Mouse (Mus musculus) spleen, postnatal 4 days (tissue): ENCODE measurements around the gene Aqp12.

Experiments
- DNase-seq, 2 experiments: peaks; one replicate each; pipeline ENCODE4 v3.0.0; 2022; ENCODE audit warnings: low spot score in 2 of 2

Gene Aqp12

GRCm38 (mm10) chr1:93014460-93014859 is 8.3 kb downstream of the Aqp12 start:
- peak; percentile 64 to 89 for DNase-seq

GRCm38 (mm10) chr1:93015136-93015535 is 9.0 kb downstream of the Aqp12 start:
- no peak for DNase-seq

- DNase-seq = no peak
Observed at GRCm38 (mm10) chr1:93018716-93019115, 12.6 kb downstream of the Aqp12 start.

- DNase-seq = no peak
Observed at GRCm38 (mm10) chr1:93020602-93021001, 14.5 kb downstream of the Aqp12 start.

GRCm38 (mm10) chr1:93026600-93026999 is 20.5 kb downstream of the Aqp12 start:
- no peak for DNase-seq

- no peak for DNase-seq
Observed at GRCm38 (mm10) chr1:93029387-93029786, 23.3 kb downstream of the Aqp12 start.

- DNase-seq = no peak
Observed at GRCm38 (mm10) chr1:93030060-93030459, 23.9 kb downstream of the Aqp12 start.

GRCm38 (mm10) chr1:93031199-93031598 is 25.1 kb downstream of the Aqp12 start:
- no peak for DNase-seq

- DNase-seq = no peak
Observed at GRCm38 (mm10) chr1:93033989-93034388, 27.9 kb downstream of the Aqp12 start.

- no peak for DNase-seq
Observed at GRCm38 (mm10) chr1:93035981-93036380, 29.8 kb downstream of the Aqp12 start.

GRCm38 (mm10) chr1:93046153-93046789 is 40.1 kb downstream of the Aqp12 start:
- no peak for DNase-seq

GRCm38 (mm10) chr1:93050071-93050470 is 43.9 kb downstream of the Aqp12 start:
- DNase-seq = no peak

- DNase-seq = no peak
Observed at GRCm38 (mm10) chr1:93051124-93051833, 45.1 kb downstream of the Aqp12 start.
